Mouse (Mus musculus): ENCODE results near the gene Zfp148.

DNA sequence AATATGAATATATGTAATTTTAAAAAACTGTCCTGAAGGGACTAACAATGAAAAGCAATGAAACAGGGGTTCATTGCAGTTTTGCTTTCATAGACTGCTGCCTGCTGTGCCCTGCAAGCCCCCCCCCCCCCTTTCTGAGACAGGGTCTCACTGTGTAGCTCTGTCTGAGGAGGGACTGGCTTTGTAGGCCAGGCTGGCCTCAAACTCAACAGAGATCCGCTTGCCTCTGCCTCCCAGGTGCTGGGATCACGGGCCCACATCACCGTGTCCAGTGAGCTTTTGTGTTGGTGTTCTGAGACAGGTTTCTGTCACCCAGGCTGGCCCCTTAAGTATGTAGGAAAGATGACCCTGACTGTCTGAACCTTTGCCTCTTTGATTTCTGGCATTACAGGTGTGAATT is 2.9 kb downstream of the Zfp148 start:
- TF ChIP-seq CTCF (IDR thresholded peaks at IDR 0.05; ENCODE audit: low read depth, low read length) = no peak
- no peak for TF ChIP-seq POLR2A (IDR thresholded peaks at IDR 0.05; ENCODE audit: borderline replicate concordance, low read depth, low read length)

Measured in bone marrow macrophage, adult 2 months (primary cell).